Mouse (Mus musculus) limb, embryonic 14.5 days (tissue): Measurements from ENCODE around the gene Mfsd9. TPM values are rescaled to one million over a fixed set of nuclear protein-coding genes. Genes with fewer than 3 reads are reported as not detected.

Experiments used
- ATAC-seq: fragments of 200-750 bp; cut with Nextera tagmentation; 2 replicates; pipeline ENCODE4 v1.8.0; 2017; ENCODE audit warnings: low read depth, moderate number of reproducible peaks, moderate TSS enrichment; ENCODE audit not compliant: low FRiP score
- DNase-seq: peaks from one replicate; pipeline ENCODE4 v3.0.0-alpha.2; 2015; ENCODE audit warnings: low spot score
- H3K27ac ChIP-seq: fragments of 300-500 bp; sonication (generic); replicated peaks from 2 replicates; pipeline ENCODE4 v1.5.1; 2014; ENCODE audit warnings: low read depth, mild to moderate bottlenecking, low read length, moderate library complexity, mixed read lengths
- H3K27me3 ChIP-seq: fragments of 300-500 bp; sonication (generic); 2 replicates; pipeline ENCODE4 v1.6.1; 2014; ENCODE audit warnings: low read length, mixed read lengths; ENCODE audit not compliant: control insufficient read depth, insufficient read depth
- H3K36me3 ChIP-seq: fragments of 300-500 bp; sonication (generic); 2 replicates; pipeline ENCODE4 v1.6.1; 2014; ENCODE audit warnings: mild to moderate bottlenecking, low read length, moderate library complexity, mixed read lengths; ENCODE audit not compliant: control insufficient read depth, insufficient read depth
- H3K4me1 ChIP-seq: fragments of 300-500 bp; sonication (generic); 2 replicates; pipeline ENCODE4 v1.6.1; 2014; ENCODE audit warnings: antibody characterized with exemption, low read length, mixed read lengths; ENCODE audit not compliant: control insufficient read depth, insufficient read depth
- H3K4me2 ChIP-seq: fragments of 300-500 bp; sonication (generic); replicated peaks from 2 replicates; pipeline ENCODE4 v1.6.1; 2014; ENCODE audit warnings: low read depth, mild to moderate bottlenecking, low read length, moderate library complexity; ENCODE audit not compliant: severe bottlenecking
- H3K4me3 ChIP-seq: fragments of 300-500 bp; sonication (generic); replicated peaks from 2 replicates; pipeline ENCODE4 v1.5.1; 2014; ENCODE audit warnings: low read length
- H3K9ac ChIP-seq: fragments of 300-500 bp; sonication (generic); 2 replicates; pipeline ENCODE4 v1.6.1; 2014; ENCODE audit warnings: mild to moderate bottlenecking, low read depth, low read length, moderate library complexity; ENCODE audit not compliant: severe bottlenecking
- H3K9me3 ChIP-seq: fragments of 300-500 bp; sonication (generic); 2 replicates; pipeline ENCODE4 v1.6.1; 2016; ENCODE audit warnings: low read length; ENCODE audit not compliant: control insufficient read depth
- POLR2A ChIP-seq: fragments of 200-500 bp; IDR thresholded peaks from 2 replicates; pipeline ENCODE4 v1.8.0; 2012; ENCODE audit warnings: inconsistent platforms, mild to moderate bottlenecking, moderate library complexity, borderline replicate concordance; ENCODE audit not compliant: insufficient read depth, insufficient read length; ENCODE audit errors: extremely low read depth
- WGBS: fragments of 180-500 bp; shearing (Covaris S2); extraction: QIAGEN DNeasy Blood & Tissue Kit; methylation state at CpG from one replicate; pipeline ENCODE4 v1.1.7; 2014; 5-methylcytosine and 5-hydroxymethylcytosine counted together
- polyA plus RNA-seq, 2 experiments: library from polyadenylated mRNA; depleted of rRNA in 1 of 2; stranded (reverse) in 1 of 2; unstranded in 1 of 2; fragments of >200 nt; fragmentation: Nextera tagmentation in 1 of 2; extraction: Ambion mirVana in 1 of 2; gene quantifications; 2 replicates each; pipeline versions ENCODE4 v1.2.1 to v1.2.3; 2012 to 2014

The Mfsd9 gene
- polyA plus RNA-seq, 2 experiments: 2.1 to 4.6 TPM

GRCm38 (mm10) chr1:40769331-40769894 is 21.1 kb downstream of the Mfsd9 start:
- no peak overlapping the region for H3K4me2 ChIP-seq
- 69% methylated on average over 4 of the region's 4 CpGs for WGBS
- no peak overlapping the region for H3K27ac ChIP-seq
- H3K9ac ChIP-seq: no peak overlapping the region
- no peaks in the 10 kb centered on the region for H3K9me3 ChIP-seq
- H3K4me1 ChIP-seq: no peaks in the 10 kb centered on the region
- H3K4me3 ChIP-seq: no peak overlapping the region
- no peaks in the 10 kb centered on the region for H3K36me3 ChIP-seq
- no peak for DNase-seq
- H3K27me3 ChIP-seq: no peaks in the 10 kb centered on the region
- no peak for ATAC-seq
- TF ChIP-seq POLR2A: no peak

DNA sequence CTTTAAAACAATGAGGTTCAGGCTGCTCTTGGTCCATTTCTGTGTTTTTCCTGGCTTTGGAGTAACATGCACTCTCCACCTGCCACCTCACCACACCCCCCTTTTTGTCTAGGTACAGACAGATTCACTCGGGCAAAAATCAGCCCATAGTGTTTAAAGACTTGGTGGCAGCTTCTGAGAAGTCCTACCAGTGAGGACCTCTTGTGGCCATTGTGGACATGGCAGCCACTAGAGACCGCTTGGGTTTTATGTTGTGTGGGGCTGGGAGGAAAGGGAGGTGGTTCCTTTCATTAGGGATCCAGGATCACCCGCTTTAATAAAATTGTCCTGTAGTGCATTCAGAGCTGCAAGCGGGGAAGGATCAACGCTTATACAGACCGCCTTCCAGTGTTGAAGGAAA is 21.9 kb downstream of the Mfsd9 start:
- 36% methylated on average over 6 of the region's 6 CpGs for WGBS

DNA sequence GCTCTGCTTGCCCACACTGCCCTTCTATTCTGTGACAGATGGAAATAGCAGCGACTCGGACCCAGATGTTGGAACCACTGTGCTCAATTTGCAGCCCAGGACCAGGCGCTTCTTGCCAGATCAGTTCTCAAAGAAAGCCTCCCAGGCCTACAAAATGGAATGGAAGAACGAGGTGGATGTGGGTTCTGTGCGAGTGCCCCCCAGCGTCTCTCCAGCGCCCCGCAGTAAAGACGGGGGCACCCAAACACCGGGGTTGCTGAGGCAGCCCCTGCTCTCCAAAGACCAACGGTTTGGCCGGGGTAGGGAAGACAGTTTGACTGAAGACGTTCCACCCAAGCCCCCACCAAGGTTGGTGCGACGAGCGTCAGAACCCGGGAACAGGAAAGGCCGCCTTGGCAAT is 22.9 kb downstream of the Mfsd9 start:
- H3K9ac ChIP-seq: no peak overlapping the region
- no peak for DNase-seq
- no peaks in the 10 kb centered on the region for H3K36me3 ChIP-seq
- no peaks in the 10 kb centered on the region for H3K9me3 ChIP-seq
- no peak for TF ChIP-seq POLR2A
- no peak overlapping the region for H3K4me2 ChIP-seq
- no peaks in the 10 kb centered on the region for H3K27me3 ChIP-seq
- ATAC-seq: no peak
- 87% methylated on average over 18 of the region's 18 CpGs for WGBS
- no peak overlapping the region for H3K27ac ChIP-seq
- no peak overlapping the region for H3K4me3 ChIP-seq
- no peaks in the 10 kb centered on the region for H3K4me1 ChIP-seq

More for the DNA sequence above, 21.9 kb downstream of the Mfsd9 start:
- no peaks in the 10 kb centered on the region for H3K36me3 ChIP-seq
- no peak overlapping the region for H3K4me2 ChIP-seq
- H3K27ac ChIP-seq: no peak overlapping the region
- no peak for TF ChIP-seq POLR2A
- ATAC-seq (no peak), DNase-seq (peak; percentile 58)
- H3K9ac ChIP-seq: no peak overlapping the region
- no peaks in the 10 kb centered on the region for H3K4me1 ChIP-seq
- H3K9me3 ChIP-seq: no peaks in the 10 kb centered on the region
- no peak overlapping the region for H3K4me3 ChIP-seq
- H3K27me3 ChIP-seq: no peaks in the 10 kb centered on the region

DNA sequence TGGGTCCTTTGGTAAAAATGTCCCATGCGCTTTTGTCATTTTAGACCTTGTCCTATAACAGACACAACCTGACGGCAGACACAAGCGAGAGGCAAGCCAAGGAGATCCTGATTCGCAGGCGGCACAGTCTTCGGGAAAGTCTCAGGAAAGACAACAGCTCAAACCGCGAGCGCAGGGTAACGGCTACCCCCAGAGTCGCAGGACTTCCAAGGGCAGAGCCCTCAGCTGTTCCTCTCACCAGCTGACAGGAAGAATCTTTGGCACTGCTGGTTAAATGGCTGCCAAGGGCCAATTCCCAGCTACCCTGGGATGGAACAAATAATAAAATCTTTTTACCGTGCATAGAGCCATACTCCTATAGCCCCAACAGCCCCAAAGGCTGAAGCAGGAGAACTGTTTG is 25.0 kb downstream of the Mfsd9 start:
- DNase-seq (no peak), ATAC-seq (no peak)
- H3K4me1 ChIP-seq: no peaks in the 10 kb centered on the region
- no peak overlapping the region for H3K9ac ChIP-seq
- H3K4me2 ChIP-seq: no peak overlapping the region
- H3K27me3 ChIP-seq: no peaks in the 10 kb centered on the region
- 79% methylated on average over 12 of the region's 12 CpGs for WGBS
- no peaks in the 10 kb centered on the region for H3K9me3 ChIP-seq
- H3K36me3 ChIP-seq: no peaks in the 10 kb centered on the region
- no peak overlapping the region for H3K27ac ChIP-seq
- H3K4me3 ChIP-seq: no peak overlapping the region
- no peak for TF ChIP-seq POLR2A

DNA sequence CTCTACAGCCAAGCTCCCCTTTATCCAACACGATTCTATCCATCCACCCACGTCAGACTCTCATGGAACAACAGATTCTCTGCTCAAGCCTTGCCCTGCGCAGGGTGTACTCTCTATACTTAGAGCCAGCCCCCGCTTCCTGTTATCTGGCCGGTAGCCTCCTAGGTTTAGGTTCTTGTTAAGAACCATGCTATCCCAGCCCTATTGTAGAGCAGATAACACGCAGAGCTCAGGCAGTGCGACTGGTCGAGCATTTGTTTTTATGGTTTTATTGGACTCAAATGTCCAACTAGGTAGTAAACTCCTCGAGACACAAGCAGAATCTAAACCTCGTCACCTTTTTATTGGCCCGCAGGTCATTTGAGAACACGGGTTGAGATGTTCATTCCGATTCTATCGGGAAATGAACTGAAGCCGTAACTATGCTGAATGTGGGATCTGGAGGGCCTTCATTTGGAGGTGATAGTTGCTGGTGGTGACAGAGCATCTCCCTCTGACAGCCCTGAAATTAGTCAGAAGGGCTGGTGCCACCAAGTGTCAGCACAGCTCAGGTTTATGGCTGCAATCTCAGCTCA is 25.7 kb downstream of the Mfsd9 start:
- Histone ChIP-seq H3K36me3 (no peaks in the 10 kb centered on the region), H3K4me2 (no peak overlapping the region), H3K27ac (no peak overlapping the region), H3K4me3 (no peak overlapping the region), H3K4me1 (no peaks in the 10 kb centered on the region), H3K27me3 (no peaks in the 10 kb centered on the region), H3K9me3 (no peaks in the 10 kb centered on the region), H3K9ac (no peak overlapping the region)
- WGBS: 40% methylated on average over 15 of the region's 15 CpGs
- DNase-seq: no peak
- TF ChIP-seq POLR2A: no peak
- ATAC-seq: no peak
